Mouse (Mus musculus): ENCODE results near the gene Cog2.

GRCm38 (mm10) chr8:124526261-124526660 is 5.7 kb downstream of the Cog2 start:
- TF ChIP-seq POLR2A (IDR thresholded peaks at IDR 0.05; ENCODE audit: borderline replicate concordance, extremely low read depth, low read depth, low read length) (no peak), CTCF (IDR thresholded peaks at IDR 0.05; ENCODE audit: insufficient read depth, low read length) (no peak)

Measured in lung, adult 2 months (tissue).